Mouse (Mus musculus): ENCODE results near the gene Ccdc169.

DNA sequence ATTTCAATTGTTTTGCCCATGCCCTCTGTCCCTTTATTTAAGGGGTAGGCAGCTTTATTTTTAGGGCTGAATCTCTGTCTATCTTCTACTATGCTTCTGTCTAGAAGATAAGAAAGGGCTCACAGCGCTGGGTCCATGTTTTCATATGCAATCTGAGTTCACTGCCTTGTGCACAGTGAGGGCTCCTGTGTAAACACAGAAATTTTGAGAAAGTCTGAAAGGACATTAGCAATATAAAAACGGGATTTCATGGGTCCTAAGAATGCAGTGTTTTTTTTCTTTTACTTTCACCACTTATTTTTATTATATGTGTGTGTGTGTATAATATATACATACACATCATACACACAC lies 40.5 kb upstream of the Ccdc169 start:
- TF ChIP-seq CTCF (IDR thresholded peaks at IDR 0.05; ENCODE audit: control insufficient read depth, insufficient read depth, insufficient read length) (no peak), USF1 (IDR thresholded peaks at IDR 0.05; ENCODE audit: low read depth) (no peak), MAX (IDR thresholded peaks at IDR 0.05) (no peak), MYOG (IDR thresholded peaks at IDR 0.05; ENCODE audit: control insufficient read depth, extremely low read depth, insufficient read length) (no peak), CEBPB (IDR thresholded peaks at IDR 0.05; ENCODE audit: low read depth) (no peak)

Measured in C2C12 (cell line).